Mouse (Mus musculus) midbrain, embryonic 10.5 days (tissue): ENCODE results near the gene Dtx3. TPM values are rescaled to one million over a fixed set of nuclear protein-coding genes. Genes with fewer than 3 reads are reported as not detected.
A peak's percentile ranks its signal among the peaks of the same experiment; 100 is the strongest.

Source experiments
- DNase-seq: peaks from one replicate; pipeline ENCODE4 v3.0.0-alpha.2; 2017; ENCODE audit warnings: low spot score
- H3K27ac ChIP-seq: fragments of 300-500 bp; sonication (generic); replicated peaks from 2 replicates; pipeline ENCODE4 v1.5.1; 2016; ENCODE audit warnings: mild to moderate bottlenecking
- H3K27me3 ChIP-seq: fragments of 300-500 bp; sonication (generic); 2 replicates; pipeline ENCODE4 v1.6.1; 2016; ENCODE audit warnings: low read depth, mild to moderate bottlenecking; ENCODE audit not compliant: poor library complexity, severe bottlenecking
- H3K36me3 ChIP-seq: fragments of 300-500 bp; sonication (generic); 2 replicates; pipeline ENCODE4 v1.6.1; 2016; ENCODE audit warnings: mild to moderate bottlenecking, moderate library complexity
- H3K4me1 ChIP-seq: fragments of 300-500 bp; sonication (generic); 2 replicates; pipeline ENCODE4 v1.6.1; 2016
- H3K4me3 ChIP-seq: fragments of 300-500 bp; sonication (generic); 2 replicates; pipeline ENCODE4 v1.5.1; 2016; ENCODE audit warnings: mild to moderate bottlenecking, moderate library complexity
- H3K9me3 ChIP-seq: fragments of 300-500 bp; sonication (generic); replicated peaks from 2 replicates; pipeline ENCODE4 v1.6.1; 2016; ENCODE audit warnings: mild to moderate bottlenecking
- WGBS: fragments of 180-500 bp; shearing (Covaris S2); methylation state at CpG from one replicate; pipeline ENCODE4 v1.1.7; 2016; 5-methylcytosine and 5-hydroxymethylcytosine counted together
- polyA plus RNA-seq: library from polyadenylated mRNA; unstranded; fragments of >200 nt; fragmentation: Nextera tagmentation; extraction: Ambion mirVana; gene quantifications from 2 replicates; pipeline ENCODE4 v1.2.1, GENCODE M21; 2016

The Dtx3 gene
- polyA plus RNA-seq, 1 experiment from 2014 or later = 119 TPM

DNA sequence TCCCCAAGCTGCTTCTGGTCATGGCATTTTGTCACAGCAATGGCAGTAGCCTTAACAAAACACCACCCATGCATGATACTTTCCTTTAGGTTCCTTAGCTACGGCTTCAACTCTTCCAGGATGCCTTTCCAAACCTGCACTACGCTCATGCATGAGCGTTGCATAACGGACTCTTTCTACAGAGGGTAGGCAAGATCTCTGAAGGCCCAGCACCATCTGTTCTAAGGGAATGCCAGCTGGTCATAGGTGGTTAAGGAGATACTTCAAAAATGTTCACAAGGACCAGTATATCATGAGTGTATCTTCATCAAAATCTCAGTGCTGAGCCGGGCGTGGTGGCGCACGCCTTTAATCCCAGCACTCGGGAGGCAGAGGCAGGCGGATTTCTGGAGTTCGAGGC, 20.9 kb upstream of the Dtx3 start:
- Histone ChIP-seq H3K9me3 (no peaks in the 10 kb centered on the region), H3K36me3 (no peaks in the 10 kb centered on the region), H3K4me1 (peaks cover 4% of the 10 kb centered on the region; the same call in 1 of the 2 replicates), H3K27me3 (no peaks in the 10 kb centered on the region), H3K27ac (no peak overlapping the region), H3K4me3 (no peak overlapping the region)
- WGBS = 93% methylated on average over 11 of the region's 11 CpGs
- no peak for DNase-seq

DNA sequence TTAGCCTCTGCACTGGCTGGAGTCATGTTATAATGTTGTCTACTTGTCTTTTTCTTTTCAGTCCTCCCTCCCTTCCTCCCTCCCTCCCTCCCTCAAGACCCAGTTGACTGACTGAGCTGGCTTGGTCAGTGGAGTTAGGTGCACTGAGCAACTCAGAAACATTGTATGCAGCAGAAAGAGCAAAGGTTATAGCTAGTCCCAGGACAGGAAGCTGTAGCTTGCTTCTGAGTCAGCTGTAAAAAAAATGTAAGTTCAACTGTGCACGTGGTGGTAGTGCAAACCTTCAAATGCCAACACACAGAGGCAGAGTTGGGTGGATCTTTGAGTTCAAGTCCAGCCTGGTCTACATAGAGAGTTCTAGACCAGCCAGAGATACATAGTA, 18.9 kb upstream of the Dtx3 start:
- Histone ChIP-seq H3K9me3 (no peaks in the 10 kb centered on the region), H3K36me3 (no peaks in the 10 kb centered on the region), H3K27me3 (0 out of 2 replicates have a peak, but pooled peaks cover 3% of the 10 kb centered on the region), H3K4me3 (no peak overlapping the region), H3K4me1 (peaks cover 22% of the 10 kb centered on the region), H3K27ac (no peak overlapping the region)
- WGBS = 67% methylated on average over 1 of the region's 1 CpGs
- DNase-seq = no peak

DNA sequence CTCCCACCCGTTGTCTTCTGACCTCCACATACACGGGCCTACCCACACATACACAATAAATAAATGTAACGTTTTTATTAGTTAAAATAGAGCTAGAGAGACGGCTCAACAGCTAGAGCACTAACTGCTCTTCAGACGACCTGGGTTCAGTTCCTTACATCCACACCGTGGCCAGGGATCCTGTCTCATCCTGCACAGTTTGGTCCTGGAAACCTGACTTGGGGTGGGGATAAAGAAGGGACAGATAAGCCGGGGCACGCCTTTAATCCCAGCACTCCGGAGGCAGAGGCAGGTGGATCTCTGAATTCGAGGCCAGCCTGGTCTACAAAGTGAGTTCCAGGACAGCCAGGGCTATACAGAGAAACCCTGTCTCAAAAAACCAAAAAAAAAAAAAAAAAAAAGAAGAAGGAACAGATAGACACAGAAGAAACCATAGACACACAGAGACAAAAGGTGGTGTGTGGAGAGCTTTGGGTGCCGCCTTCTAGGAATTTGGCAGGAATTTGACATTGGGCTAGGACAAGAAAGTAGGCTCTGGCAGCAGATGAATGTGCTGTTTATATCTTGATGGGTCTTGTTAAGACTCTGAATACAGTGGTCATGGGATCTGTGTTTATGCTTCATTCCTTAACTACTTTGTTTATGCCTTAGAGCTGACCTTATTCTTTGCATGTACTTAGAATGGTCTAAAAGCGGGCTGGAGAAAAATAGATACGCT, 18.3 kb upstream of the Dtx3 start:
- Histone ChIP-seq H3K36me3 (no peaks in the 10 kb centered on the region), H3K4me3 (no peak overlapping the region), H3K9me3 (no peaks in the 10 kb centered on the region), H3K27ac (no peak overlapping the region), H3K4me1 (peaks cover 23% of the 10 kb centered on the region), H3K27me3 (0 out of 2 replicates have a peak, but pooled peaks cover 3% of the 10 kb centered on the region)
- WGBS = 87% methylated on average over 13 of the region's 13 CpGs
- no peak for DNase-seq

DNA sequence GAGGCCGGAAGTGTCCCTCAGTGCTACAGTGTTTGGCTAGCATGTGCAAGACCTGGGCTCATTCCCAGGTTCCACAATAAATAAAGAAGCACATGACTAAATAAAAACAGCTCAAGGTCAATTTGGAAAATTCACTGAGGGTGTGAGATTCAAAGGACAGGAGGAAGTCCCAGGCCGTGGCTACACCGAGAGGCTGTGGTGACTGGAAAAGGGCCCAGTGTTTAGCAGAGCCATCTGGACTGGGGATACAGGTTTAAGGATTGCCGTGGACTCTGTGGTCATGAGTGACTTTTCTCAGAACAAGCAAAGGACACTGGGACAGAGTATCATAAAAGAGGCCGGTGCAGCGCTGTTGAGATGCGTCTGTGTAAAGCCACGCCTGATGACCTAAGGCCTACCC, 17.7 kb upstream of the Dtx3 start:
- Histone ChIP-seq H3K27ac (no peak overlapping the region), H3K4me3 (no peak overlapping the region), H3K4me1 (peaks cover 23% of the 10 kb centered on the region), H3K27me3 (0 out of 2 replicates have a peak, but pooled peaks cover 3% of the 10 kb centered on the region), H3K9me3 (no peaks in the 10 kb centered on the region), H3K36me3 (peaks cover 6% of the 10 kb centered on the region)
- WGBS = 96% methylated on average over 8 of the region's 8 CpGs
- DNase-seq = no peak

DNA sequence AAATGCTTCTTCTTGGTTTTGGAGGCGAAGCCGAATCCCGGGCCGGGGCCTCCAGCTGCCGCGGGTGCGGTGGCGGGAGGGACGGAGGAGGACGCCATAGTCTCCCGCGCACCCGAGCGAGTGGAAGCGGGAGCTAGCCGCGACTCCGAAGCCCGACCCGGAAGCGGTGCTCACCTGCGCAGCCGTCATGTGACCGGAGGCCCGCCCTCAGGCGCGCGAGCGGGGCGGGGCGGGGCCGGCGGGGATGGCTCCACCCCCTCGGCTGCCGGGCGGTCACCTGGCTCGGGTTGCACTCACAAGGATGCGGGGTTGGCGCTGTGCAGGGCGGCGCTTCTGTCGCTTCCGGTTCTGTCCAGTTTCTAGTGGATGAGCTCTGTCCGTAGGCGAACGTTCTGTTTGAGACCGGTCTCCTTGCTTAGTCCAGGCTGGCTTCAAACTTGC, 15.9 kb upstream of the Dtx3 start, which contains the start of gene Pip4k2c:
Gene Pip4k2c (minus strand): TSS at position 172 of the 441 bp plus-strand sequence.
- peak within 1 kb of the TSS; percentile 87 for H3K27ac ChIP-seq
- under 1% methylated on average over 47 of the region's 47 CpGs for WGBS

DNA sequence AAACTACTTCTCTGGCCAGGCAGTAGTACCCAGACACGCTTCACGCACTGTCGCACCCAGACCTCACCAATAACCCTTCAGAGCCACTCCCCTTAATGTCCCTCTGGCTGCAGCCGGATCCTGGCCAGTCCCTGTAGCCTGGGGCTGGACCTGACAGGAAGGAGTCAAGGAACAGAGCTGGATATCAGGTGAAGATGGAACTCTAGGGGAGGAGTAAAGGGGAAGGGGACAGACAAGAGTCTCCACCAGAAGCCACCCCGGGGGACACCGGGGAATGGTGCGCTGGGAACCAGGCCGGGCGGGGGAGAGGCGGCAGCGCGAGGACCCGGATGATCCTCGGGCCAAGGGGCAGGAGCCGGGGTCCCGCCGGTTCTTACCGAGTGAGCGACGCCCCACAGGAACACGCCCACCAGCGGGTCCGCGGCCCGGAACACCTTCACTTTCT, 15.5 kb upstream of the Dtx3 start:
- DNase-seq = no peak
- WGBS = under 1% methylated on average over 25 of the region's 25 CpGs
- H3K27me3 ChIP-seq = 0 out of 2 replicates have a peak, but pooled peaks cover 3% of the 10 kb centered on the region
- peak overlapping the region; percentile 96 for H3K4me3 ChIP-seq
- peaks cover 23% of the 10 kb centered on the region for H3K4me1 ChIP-seq
- H3K9me3 ChIP-seq = no peaks in the 10 kb centered on the region
- H3K36me3 ChIP-seq = peaks cover 29% of the 10 kb centered on the region
- H3K27ac ChIP-seq = peak overlapping the region; percentile 87

More for the DNA sequence above, 15.9 kb upstream of the Dtx3 start, which contains the start of gene Pip4k2c:
- Histone ChIP-seq H3K27me3 (0 out of 2 replicates have a peak, but pooled peaks cover 3% of the 10 kb centered on the region), H3K4me1 (peaks cover 23% of the 10 kb centered on the region), H3K9me3 (no peaks in the 10 kb centered on the region), H3K36me3 (peaks cover 24% of the 10 kb centered on the region), H3K4me3 (peak within 1 kb of the TSS; percentile 96)
- DNase-seq = peak; percentile 87

DNA sequence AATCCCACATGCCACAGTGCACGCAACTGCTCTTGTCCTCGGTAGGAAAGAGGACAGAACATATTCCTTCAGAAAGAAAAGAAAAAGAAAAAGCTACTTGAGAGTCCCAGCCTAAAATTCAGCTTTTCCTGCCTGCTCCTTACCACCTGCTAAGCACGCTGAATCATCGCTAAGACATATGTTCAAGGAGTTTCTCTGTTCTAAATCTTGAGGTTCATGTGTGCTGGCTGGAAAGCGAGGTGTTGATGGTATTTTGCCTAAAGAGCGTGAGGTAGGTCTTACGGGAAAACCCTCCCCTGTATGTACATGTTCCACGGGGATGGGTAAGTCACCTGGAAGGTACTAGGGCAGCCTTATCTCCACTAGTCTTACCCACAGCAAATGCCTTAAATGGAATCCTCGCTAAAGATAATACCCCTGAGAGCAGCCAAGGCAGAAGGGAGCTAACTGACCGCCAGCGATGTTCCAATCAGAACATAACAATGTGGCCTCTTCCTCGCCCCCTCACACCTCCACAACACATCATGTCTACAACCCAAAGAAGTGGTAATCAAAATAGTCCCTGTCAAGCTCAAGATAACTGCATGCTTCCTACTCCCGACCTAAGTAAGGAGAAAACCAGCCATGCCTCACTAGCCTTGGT, 14.5 kb upstream of the Dtx3 start:
- Histone ChIP-seq H3K36me3 (peaks cover 38% of the 10 kb centered on the region), H3K4me3 (peak overlapping the region; percentile 96), H3K27ac (no peak overlapping the region), H3K9me3 (no peaks in the 10 kb centered on the region), H3K4me1 (peaks cover 23% of the 10 kb centered on the region), H3K27me3 (0 out of 2 replicates have a peak, but pooled peaks cover 3% of the 10 kb centered on the region)
- 89% methylated on average over 13 of the region's 13 CpGs for WGBS
- DNase-seq = no peak

DNA sequence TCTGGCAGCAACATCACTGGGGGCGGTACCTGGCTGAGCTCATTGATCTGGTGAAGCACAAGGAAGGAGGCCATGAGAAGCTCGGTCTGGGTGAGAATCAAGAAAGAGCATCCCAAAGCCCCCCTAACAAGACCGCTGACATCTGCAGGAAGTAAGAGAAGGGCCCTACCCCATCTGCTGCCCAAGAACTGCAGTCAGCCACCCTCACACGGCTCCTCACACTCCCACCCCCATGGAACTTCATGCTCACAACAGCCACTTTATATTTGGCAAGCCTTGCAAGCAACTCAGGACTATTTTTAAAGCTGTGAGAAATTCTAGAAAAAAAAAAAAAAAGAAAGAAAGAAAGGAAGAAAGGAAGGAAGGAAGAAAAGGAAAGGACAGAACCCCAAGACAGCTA, 13.4 kb upstream of the Dtx3 start:
- no peak overlapping the region for H3K27ac ChIP-seq
- no peak for DNase-seq
- 89% methylated on average over 4 of the region's 4 CpGs for WGBS
- peaks cover 23% of the 10 kb centered on the region for H3K4me1 ChIP-seq
- H3K9me3 ChIP-seq = no peaks in the 10 kb centered on the region
- peaks cover 48% of the 10 kb centered on the region for H3K36me3 ChIP-seq
- no peak overlapping the region for H3K4me3 ChIP-seq
- H3K27me3 ChIP-seq = 0 out of 2 replicates have a peak, but pooled peaks cover 3% of the 10 kb centered on the region

DNA sequence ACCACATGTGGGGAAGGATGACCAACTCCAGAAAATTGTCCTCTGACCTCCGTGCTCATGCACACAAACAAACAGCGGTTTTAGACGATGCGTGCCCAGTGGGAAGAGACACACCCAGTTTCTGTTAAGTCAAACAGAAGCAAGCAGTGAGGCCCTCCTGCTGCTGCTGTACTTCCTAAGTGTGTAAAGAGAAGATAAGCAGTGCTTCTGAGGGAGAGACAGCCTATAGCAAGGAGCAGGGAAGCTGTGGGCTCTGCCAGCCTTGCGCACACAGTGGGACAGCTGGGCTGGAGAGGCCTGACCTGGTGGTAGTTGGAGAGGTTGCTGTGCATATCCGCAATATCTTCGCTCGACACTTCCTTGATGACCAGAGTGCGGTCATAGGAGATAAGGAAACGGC, 9.8 kb upstream of the Dtx3 start:
- Histone ChIP-seq H3K4me1 (peaks cover 9% of the 10 kb centered on the region), H3K36me3 (peaks cover 78% of the 10 kb centered on the region), H3K4me3 (no peak overlapping the region), H3K27me3 (0 out of 2 replicates have a peak, but pooled peaks cover 3% of the 10 kb centered on the region), H3K27ac (no peak overlapping the region), H3K9me3 (no peaks in the 10 kb centered on the region)
- WGBS = 88% methylated on average over 10 of the region's 10 CpGs
- no peak for DNase-seq

DNA sequence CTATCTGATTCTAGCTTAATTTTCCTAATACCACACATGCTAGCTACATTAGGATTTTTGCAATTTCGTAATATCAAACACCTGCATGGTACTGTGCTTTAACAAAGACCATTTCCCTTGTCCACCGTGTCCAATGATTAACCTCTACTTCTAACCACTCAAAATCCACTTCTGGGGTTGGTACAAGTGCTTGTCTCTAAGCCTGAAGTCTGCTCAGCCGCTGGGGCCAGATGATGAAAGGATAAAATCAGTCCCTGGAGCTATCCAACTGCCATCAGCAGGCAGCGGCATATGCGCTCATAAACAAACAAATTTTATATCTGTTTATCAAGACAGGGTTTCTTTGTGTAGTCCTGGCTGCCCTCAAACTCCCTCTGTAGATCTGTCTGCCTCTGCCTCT, 9.1 kb upstream of the Dtx3 start:
- Histone ChIP-seq H3K9me3 (no peaks in the 10 kb centered on the region), H3K27ac (no peak overlapping the region; the same call in 1 of the 2 replicates), H3K4me3 (no peak overlapping the region), H3K36me3 (peaks cover 86% of the 10 kb centered on the region), H3K4me1 (peaks cover 3% of the 10 kb centered on the region; the same call in 1 of the 2 replicates), H3K27me3 (no peaks in the 10 kb centered on the region)
- WGBS = 86% methylated on average over 5 of the region's 5 CpGs
- no peak for DNase-seq

DNA sequence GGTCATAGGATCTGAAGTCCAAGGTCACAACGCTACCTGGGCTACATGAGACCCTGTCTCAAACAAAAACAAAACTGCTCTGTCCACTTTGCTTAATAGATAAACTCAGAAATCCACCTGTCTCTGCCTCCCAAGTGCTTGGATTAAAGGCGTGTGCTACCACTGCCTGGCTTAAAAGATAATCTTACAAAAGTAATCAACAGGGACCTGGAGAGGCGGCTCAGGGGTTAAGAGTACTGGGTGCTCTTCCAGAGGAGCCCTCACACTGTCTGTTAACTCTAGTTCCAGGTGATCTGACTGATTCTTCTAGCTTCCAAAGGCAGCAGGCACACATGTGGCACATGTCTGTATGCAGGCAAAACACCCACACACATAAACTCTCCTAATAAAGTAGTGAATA, 7.6 kb upstream of the Dtx3 start:
- no peak for DNase-seq
- Histone ChIP-seq H3K9me3 (no peaks in the 10 kb centered on the region), H3K36me3 (peaks cover 94% of the 10 kb centered on the region), H3K27ac (no peak overlapping the region), H3K4me1 (0 out of 2 replicates have a peak, but pooled peaks cover under 1% of the 10 kb centered on the region), H3K27me3 (no peaks in the 10 kb centered on the region), H3K4me3 (no peak overlapping the region)
- WGBS = 84% methylated on average over 3 of the region's 3 CpGs

DNA sequence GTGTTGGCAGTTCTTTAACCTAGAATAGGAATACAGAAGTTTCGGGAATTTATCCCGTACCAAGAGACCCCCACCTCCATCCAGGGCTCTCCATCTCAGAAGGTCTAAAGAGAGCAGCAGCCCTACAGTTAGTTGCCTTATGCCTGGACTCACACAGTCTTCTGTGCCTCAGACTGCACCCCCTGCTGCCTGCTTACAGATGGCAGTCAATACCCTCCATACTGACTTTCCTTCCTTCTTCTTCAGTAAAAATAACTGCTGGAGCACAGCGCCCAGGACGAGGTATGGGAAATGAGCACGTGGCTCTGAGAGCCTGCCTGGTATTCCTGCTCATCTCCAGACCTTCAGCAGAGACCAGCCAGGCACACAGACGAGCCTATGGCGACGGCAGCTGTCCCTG, 4.8 kb upstream of the Dtx3 start:
- peaks cover 26% of the 10 kb centered on the region for H3K4me1 ChIP-seq
- no peak overlapping the region for H3K4me3 ChIP-seq
- H3K27me3 ChIP-seq = no peaks in the 10 kb centered on the region
- WGBS = 86% methylated on average over 8 of the region's 8 CpGs
- H3K27ac ChIP-seq = no peak overlapping the region
- H3K36me3 ChIP-seq = peaks cover 77% of the 10 kb centered on the region
- no peak for DNase-seq
- H3K9me3 ChIP-seq = no peaks in the 10 kb centered on the region

DNA sequence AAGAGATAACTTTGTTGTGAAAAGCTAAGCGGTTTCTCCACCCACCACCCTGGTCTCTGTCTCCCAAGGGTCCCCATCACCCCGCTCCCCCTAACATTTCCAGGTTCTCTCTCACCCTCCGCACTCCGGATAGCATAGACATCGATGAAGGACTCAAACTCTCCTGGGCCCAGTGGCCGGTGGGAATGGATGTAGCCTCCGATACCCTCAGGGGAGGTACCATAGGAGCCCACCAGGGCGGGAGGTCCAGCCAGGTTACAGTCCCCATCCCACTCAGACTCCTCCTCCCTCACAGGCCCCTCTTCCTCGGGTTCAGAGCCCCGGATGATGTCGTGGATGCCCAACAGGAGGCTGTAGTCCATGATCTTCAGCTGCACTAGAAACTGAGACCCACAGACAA, 3.9 kb upstream of the Dtx3 start:
- Histone ChIP-seq H3K27ac (no peak overlapping the region), H3K4me3 (no peak overlapping the region), H3K9me3 (no peaks in the 10 kb centered on the region), H3K4me1 (peaks cover 34% of the 10 kb centered on the region), H3K27me3 (no peaks in the 10 kb centered on the region), H3K36me3 (peaks cover 68% of the 10 kb centered on the region)
- 88% methylated on average over 11 of the region's 11 CpGs for WGBS
- no peak for DNase-seq
